Mouse (Mus musculus) C2C12 (cell line): ENCODE results near the gene Ccl20.

ENCODE experiments used
- CEBPB ChIP-seq: IDR thresholded peaks from one replicate; pipeline ENCODE4 v1.6.1; 2011; ENCODE audit warnings: low read depth, mild to moderate bottlenecking, control low read depth, moderate library complexity
- CTCF ChIP-seq: IDR thresholded peaks from one replicate; pipeline ENCODE4 v1.5.1; 2011; ENCODE audit not compliant: control insufficient read depth, insufficient read depth, insufficient read length
- FOSL1 ChIP-seq: IDR thresholded peaks from one replicate; pipeline ENCODE4 v1.8.0; 2011; ENCODE audit warnings: mild to moderate bottlenecking, low read length; ENCODE audit not compliant: poor library complexity, insufficient read depth, severe bottlenecking
- MAX ChIP-seq: IDR thresholded peaks from one replicate; pipeline ENCODE4 v1.6.1; 2011; ENCODE audit warnings: mild to moderate bottlenecking, control low read depth
- MYOD1 ChIP-seq: IDR thresholded peaks from one replicate; pipeline ENCODE4 v1.6.1; 2011; ENCODE audit warnings: low read depth; ENCODE audit not compliant: control insufficient read depth, insufficient read length
- MYOG ChIP-seq: IDR thresholded peaks from one replicate; pipeline ENCODE4 v1.6.1; 2011; ENCODE audit not compliant: control insufficient read depth, insufficient read length; ENCODE audit errors: extremely low read depth
- USF1 ChIP-seq: IDR thresholded peaks from one replicate; pipeline ENCODE4 v1.6.1; 2011; ENCODE audit warnings: low read depth, mild to moderate bottlenecking, control low read depth, moderate library complexity

- TF ChIP-seq CTCF (no peak), MYOD1 (no peak), MAX (no peak), USF1 (no peak), FOSL1 (no peak), CEBPB (no peak), MYOG (no peak)
These were observed 43.0 kb downstream of the Ccl20 start, which contains the start of gene Daw1 for GRCm38 (mm10) chr1:83159603-83160002.
